Mouse (Mus musculus) cortical plate, adult 2 months (tissue): ENCODE data around the gene Atad2b. TPM values are rescaled to one million over a fixed set of nuclear protein-coding genes. Genes with fewer than 3 reads are reported as not detected.
A peak's percentile ranks its signal among the peaks of the same experiment; 100 is the strongest.
"Not testable (repeated sequence)": the region's sequence is repeated elsewhere in the genome, so short reads cannot be mapped to it uniquely, and the experiment has no call there.

Experiments
- H3K27ac ChIP-seq: fragments of 200-500 bp; 2 replicates; pipeline ENCODE4 v1.5.1; 2012; ENCODE audit warnings: low read length, control low read depth, inconsistent platforms; ENCODE audit not compliant: insufficient read depth
- H3K4me1 ChIP-seq: fragments of 200-500 bp; 2 replicates; pipeline ENCODE4 v1.6.1; 2011; ENCODE audit warnings: low read length; ENCODE audit not compliant: control insufficient read depth, insufficient read depth
- H3K4me3 ChIP-seq: fragments of 200-500 bp; 2 replicates; pipeline ENCODE4 v1.5.1; 2011; ENCODE audit warnings: mild to moderate bottlenecking, low read length, control low read depth; ENCODE audit not compliant: insufficient read depth
- CTCF ChIP-seq: fragments of 200-500 bp; IDR thresholded peaks from 2 replicates; pipeline ENCODE4 v1.5.1; 2011; ENCODE audit warnings: mild to moderate bottlenecking, control low read depth, low read length; ENCODE audit not compliant: insufficient read depth; ENCODE audit errors: extremely low read depth
- POLR2A ChIP-seq: fragments of 200-500 bp; IDR thresholded peaks from 2 replicates; pipeline ENCODE4 v1.6.1; 2011; ENCODE audit warnings: mild to moderate bottlenecking, low read length, control low read depth; ENCODE audit not compliant: insufficient read depth; ENCODE audit errors: extremely low read depth
- polyA plus RNA-seq: library from polyadenylated mRNA; depleted of rRNA; stranded (reverse); fragments of >200 nt; gene quantifications from 2 replicates; pipeline ENCODE4 v1.2.3, GENCODE M21; 2012

Gene Atad2b
- polyA plus RNA-seq, 1 experiment = 10.3 TPM

DNA sequence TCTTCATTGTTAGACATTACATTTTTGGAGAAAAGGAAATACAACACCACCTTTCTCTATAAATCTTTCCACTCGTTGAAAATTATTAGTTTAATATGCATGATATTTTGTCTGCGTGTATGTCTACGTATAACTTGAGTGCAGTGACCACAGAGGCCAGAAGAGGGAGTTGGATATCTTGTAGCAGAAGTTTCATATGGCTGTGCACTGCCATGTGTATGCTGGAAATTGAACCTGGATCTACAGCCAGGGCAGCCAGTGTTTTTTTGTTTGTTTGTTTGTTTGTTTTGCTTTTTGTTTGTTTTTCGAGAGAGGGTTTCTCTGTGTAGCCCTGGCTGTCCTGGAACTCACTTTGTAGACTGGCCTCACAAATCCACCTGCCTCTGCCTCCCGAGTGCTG is 38.1 kb upstream of the Atad2b start:
- Histone ChIP-seq H3K4me3 (no peak overlapping the region), H3K27ac (no peak overlapping the region)
- TF ChIP-seq POLR2A = no peak
- TF ChIP-seq CTCF = no peak

DNA sequence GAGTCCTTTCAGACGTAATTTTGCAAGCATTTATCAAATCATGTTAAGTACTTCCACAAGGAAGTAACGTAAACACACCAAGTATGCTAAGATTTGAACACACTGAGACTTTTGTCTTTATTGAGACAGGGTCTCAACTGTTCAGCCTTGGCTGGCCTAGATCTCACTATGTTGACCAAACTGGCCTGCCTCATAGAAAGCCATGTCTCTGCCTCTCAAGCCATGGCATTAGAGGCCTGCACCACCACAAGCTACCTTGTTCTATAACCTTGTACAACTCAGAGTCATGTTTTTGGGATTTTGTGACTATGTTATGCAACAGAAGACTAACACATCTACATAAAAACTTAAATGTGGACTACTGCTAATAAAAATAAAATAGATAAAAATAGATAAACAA is 35.1 kb upstream of the Atad2b start:
- H3K27ac ChIP-seq = no peak overlapping the region
- no peak overlapping the region for H3K4me3 ChIP-seq
- H3K4me1 ChIP-seq = no peaks in the 10 kb centered on the region
- TF ChIP-seq CTCF (no peak), POLR2A (no peak)

More for the DNA sequence above, 38.1 kb upstream of the Atad2b start:
- H3K4me1 ChIP-seq = no peaks in the 10 kb centered on the region

DNA sequence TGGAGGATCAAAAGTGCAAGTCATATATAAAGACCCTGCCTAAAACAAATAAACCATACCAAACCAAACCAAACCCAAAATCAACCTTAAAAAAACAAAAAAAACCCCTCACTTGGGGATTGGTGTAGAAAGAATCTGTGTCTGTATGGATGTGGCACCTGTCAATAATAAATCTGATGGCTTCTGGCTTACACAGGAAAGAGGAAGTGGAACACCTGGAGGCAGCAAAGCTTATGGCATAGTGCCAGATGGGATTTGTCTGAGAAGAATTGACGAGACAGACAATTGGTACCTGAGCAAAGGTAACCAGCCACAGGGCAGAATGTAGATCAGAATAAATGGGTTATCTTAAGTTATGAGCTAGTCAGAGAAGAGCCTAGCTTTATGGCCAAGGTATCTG is 32.1 kb upstream of the Atad2b start:
- TF ChIP-seq CTCF = no peak
- TF ChIP-seq POLR2A = no peak
- H3K4me3 ChIP-seq = no peak overlapping the region

DNA sequence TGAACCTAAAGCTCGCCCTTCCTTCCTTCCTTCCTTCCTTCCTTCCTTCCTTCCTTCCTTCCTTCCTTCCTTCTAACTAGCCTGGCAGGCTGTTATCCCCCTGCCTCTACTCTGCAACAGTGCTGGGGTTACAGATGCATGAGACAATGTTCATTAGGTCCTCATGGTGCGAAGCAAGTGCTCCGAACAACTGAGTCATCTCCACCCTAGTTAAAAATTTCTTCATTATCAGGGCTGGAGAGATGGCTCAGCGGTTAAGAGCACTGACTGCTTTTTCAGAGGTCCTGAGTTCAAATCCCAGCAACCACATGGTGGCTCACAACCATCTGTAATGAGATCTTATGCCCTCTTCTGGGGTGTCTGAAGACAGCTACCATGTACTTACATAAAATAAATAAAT is 30.6 kb upstream of the Atad2b start:
- not testable (repeated sequence) for H3K4me1 ChIP-seq, H3K4me3 ChIP-seq, H3K27ac ChIP-seq

More for the DNA sequence above, 32.1 kb upstream of the Atad2b start:
- H3K4me1 ChIP-seq = no peaks in the 10 kb centered on the region
- no peak overlapping the region for H3K27ac ChIP-seq

DNA sequence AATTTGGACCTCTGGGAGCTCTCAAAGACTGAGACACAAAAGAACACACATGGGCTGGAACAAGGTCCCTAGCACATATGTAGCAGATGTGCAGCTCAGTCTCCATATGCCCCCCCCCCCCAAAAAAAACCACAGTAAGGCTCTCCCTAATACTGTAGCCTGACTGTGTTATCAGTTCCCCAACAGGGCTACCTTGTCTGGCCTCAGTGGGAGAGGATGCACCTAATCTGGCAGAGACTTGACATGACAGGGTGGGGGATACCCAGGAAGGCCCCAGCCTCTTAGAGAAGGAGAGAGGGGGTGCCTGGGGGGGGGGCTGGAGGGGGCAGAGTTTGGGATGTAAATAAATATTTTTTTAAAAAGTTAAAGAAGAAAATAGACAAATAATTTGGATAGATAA is 28.4 kb upstream of the Atad2b start:
- Histone ChIP-seq H3K4me1 (no peaks in the 10 kb centered on the region), H3K4me3 (no peak overlapping the region), H3K27ac (no peak overlapping the region)
- TF ChIP-seq CTCF (no peak), POLR2A (no peak)

DNA sequence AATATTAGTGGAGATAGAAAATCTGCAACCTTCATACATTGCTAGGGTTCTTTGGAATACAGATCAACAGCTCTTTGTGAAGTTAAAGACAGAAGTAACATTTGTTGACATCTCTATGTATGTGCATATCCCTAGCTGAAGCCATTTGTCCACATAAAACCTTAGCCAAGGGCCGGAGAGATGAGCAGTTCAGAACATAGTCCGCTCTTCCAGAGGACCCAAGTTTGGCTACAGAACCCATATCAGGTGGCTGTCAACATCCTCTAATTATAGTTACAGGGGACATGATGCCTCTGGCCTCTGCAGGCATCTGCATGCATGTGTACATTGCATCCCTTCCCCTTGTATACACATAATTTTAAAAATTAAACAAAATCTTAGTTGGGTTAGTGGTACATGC is 27.9 kb upstream of the Atad2b start:
- Histone ChIP-seq H3K4me1 (no peaks in the 10 kb centered on the region), H3K4me3 (no peak overlapping the region), H3K27ac (no peak overlapping the region)
- TF ChIP-seq POLR2A (no peak), CTCF (no peak)

DNA sequence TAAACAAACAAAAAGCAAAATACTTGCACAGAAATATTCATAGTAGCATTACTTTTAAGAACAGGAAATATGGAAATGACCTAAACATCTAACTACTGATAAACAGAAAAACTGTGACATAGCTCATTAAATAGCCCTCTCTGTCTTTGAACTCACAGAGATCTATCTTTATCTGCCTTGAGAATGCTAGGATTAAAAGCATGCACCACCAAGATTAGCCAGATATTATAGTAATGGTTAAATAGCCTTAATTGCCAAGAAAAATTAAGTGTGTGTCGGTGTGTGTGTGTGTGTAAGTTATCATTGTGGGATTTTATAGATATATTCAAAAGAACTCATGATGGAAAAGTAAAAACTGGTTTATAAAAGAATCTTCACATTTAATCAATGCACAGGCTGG is 27.3 kb upstream of the Atad2b start:
- no peak for TF ChIP-seq POLR2A
- no peak for TF ChIP-seq CTCF
- no peaks in the 10 kb centered on the region for H3K4me1 ChIP-seq

DNA sequence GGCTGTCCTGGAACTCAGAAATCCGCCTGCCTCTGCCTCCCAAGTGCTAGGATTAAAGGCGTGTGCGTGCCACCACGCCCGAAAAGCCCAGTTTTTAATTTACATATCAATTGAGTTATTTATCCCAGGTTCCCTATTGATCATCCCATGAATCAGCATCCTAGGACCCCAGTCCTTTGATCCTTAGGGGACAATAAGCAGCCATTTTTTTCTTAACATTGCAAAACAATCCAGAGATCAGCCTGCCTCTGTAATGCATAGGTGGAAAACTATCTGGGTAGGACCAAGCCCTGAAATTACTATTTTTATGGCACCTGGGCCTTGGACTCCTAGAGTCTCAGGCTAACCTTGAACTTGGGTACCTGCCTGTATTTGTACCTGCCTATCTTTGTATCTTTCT is 19.1 kb upstream of the Atad2b start:
- no peaks in the 10 kb centered on the region for H3K4me1 ChIP-seq
- no peak overlapping the region for H3K27ac ChIP-seq
- no peak overlapping the region for H3K4me3 ChIP-seq
- TF ChIP-seq POLR2A (no peak), CTCF (no peak)

More for the DNA sequence above, 27.3 kb upstream of the Atad2b start:
- Histone ChIP-seq H3K4me3 (no peak overlapping the region), H3K27ac (no peak overlapping the region)

DNA sequence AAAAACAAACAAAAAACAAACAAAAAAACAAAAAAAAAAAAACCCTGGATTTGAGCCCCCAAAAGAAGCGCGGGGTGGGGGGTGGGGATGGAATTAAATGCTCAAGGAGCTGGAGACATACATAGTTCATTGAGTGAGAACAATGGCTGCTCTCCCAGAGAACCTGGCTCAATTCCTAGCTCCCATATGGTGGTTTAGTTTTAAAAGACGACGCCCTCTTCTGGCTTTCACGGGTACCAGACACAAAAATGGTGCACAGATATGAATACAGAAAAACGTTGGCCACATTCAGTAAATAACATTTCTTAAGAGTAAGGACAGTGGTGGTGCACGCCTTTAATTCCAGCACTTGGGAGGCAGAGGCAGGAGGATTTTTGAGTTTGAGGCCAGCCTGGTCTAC is 11.2 kb upstream of the Atad2b start:
- no peak overlapping the region for H3K27ac ChIP-seq
- H3K4me3 ChIP-seq = no peak overlapping the region
- no peaks in the 10 kb centered on the region; the same call in 1 of the 2 replicates for H3K4me1 ChIP-seq
- no peak for TF ChIP-seq POLR2A
- no peak for TF ChIP-seq CTCF

DNA sequence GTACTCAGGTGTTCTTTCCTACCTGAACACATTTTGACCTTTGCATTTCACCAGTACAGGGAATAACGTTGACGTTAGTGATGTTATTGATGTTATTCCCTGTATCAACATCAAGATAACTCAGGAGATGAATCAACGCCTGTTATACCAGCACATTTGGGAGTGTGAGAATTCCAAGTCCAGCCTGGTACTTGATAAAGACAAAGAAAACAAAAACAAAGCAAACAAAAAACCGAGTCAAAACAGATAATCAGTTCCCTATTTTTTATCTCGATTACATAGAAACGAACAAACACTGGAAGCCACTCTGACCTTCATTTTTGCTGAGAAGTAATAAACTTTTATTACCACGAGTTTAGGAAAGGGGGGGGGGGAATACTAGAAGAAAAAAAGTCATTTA is 10.7 kb upstream of the Atad2b start:
- Histone ChIP-seq H3K4me1 (no peaks in the 10 kb centered on the region; the same call in 1 of the 2 replicates), H3K27ac (no peak overlapping the region), H3K4me3 (peak overlapping the region; percentile 87)
- TF ChIP-seq POLR2A (no peak), CTCF (no peak)

DNA sequence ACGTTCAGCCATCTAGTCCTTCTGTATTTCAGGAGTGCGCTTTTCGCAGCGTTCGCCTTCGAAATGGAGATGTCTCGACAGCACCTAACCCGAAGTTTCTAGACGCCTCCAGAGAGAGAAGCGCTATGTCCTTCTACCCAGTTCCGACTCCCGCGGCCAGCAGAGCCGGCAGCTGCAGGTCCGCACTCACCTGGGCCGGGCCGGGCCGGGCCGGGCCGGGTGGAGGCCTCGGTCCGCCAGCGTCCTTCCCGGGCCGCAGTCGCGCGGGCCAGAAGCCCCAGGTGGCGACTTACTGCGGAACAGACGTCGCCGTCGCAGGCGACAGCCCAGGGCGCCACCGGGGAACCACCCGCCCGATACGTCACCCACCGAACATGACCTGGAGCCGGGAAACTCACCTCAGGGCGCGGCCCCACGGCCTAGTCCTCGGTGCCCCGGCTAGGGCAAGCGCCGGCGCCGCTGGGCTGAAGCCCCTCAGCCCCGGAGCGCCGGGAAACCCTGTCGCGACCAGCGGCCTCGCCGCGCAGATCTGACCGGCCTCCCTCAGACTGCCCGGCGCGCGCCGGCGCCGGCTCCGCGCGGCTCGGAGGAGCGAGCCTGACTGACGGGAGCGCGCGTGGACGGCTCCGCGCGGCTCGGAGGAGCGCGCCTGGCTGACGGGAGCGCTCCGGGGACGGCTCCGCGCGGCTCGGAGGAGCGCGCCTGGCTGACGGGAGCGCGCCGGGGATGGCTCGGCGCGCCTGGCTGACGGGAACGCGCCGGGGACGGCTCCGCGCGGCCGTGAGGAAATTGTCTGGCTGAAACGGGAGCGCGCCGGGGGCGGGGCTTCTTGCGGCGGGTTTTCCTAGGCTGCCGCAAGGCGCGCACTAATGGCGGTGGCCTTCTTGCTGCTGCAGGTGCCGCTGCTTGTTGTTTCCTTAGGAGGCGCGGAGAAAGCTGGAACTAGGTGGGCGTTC is 9.9 kb upstream of the Atad2b start, which contains the start of gene Ubxn2a:
Ubxn2a (minus strand) TSS at position 755 of the 956 bp plus-strand sequence.
- peak within 1 kb of the TSS; percentile 82 for H3K27ac ChIP-seq
- peak within 1 kb of the TSS; percentile 87 for H3K4me3 ChIP-seq
- H3K4me1 ChIP-seq = no peaks in the 10 kb centered on the region; the same call in 1 of the 2 replicates
- TF ChIP-seq CTCF (no peak), POLR2A (no peak; the same call in 1 of the 2 replicates)
